Mouse (Mus musculus) heart, postnatal 25 days (tissue): ENCODE data around the gene Bcl2l2. TPM values are rescaled to one million over a fixed set of nuclear protein-coding genes. Genes with fewer than 3 reads are reported as not detected.

ENCODE experiments used
- DNase-seq: peaks from one replicate; pipeline ENCODE4 v3.0.0; 2022; ENCODE audit warnings: low spot score
- intact Hi-C: fragments of 180-260 bp; cut with DNase I; formaldehyde crosslinking; loops from one replicate; pipeline ENCODE4 v1.15.1; 2025
- total RNA-seq, 2 experiments: library from RNA; stranded (reverse); gene quantifications; 2 replicates each; pipeline ENCODE4 v1.2.3; 2021

The Bcl2l2 gene
- total RNA-seq, 2 experiments from 2014 or later, result 39.7 to 40.3 TPM

DNA sequence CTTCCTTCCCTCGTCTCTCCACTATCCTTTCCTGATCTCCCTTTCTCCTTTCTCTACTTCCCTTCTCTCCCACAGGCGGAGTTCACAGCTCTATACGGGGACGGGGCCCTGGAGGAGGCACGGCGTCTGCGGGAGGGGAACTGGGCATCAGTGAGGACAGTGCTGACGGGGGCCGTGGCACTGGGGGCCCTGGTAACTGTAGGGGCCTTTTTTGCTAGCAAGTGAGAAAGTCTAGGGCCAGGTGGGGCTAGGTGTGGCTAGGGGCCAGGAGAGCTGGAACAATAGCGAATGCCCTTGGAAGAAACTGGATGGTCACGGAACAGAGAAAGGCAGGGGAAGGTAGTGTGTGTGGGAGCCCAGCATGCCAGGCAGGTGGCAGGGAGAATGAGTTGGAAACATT, 2.1 kb downstream of the Bcl2l2 start:
- no peak for DNase-seq
- intact Hi-C loops, result no loop called here

- intact Hi-C loops, result no loop called here
- DNase-seq, result no peak
Measured at GRCm38 (mm10) chr14:54892200-54892599, 9.0 kb downstream of the Bcl2l2 start, which contains the start of gene Pabpn1. Gene Pabpn1, plus strand, starts transcription at chr14:54892500.

GRCm38 (mm10) chr14:54893651-54894181, 10.5 kb downstream of the Bcl2l2 start:
- DNase-seq, result peak; percentile 99
- intact Hi-C loops, result no loop called here

- intact Hi-C loops, result no loop called here
- peak; percentile 62 for DNase-seq
Measured at GRCm38 (mm10) chr14:54894296-54895151, 11.3 kb downstream of the Bcl2l2 start.

- intact Hi-C loops, result no loop called here
- DNase-seq, result no peak
Measured at GRCm38 (mm10) chr14:54897445-54897844, 14.3 kb downstream of the Bcl2l2 start.

DNA sequence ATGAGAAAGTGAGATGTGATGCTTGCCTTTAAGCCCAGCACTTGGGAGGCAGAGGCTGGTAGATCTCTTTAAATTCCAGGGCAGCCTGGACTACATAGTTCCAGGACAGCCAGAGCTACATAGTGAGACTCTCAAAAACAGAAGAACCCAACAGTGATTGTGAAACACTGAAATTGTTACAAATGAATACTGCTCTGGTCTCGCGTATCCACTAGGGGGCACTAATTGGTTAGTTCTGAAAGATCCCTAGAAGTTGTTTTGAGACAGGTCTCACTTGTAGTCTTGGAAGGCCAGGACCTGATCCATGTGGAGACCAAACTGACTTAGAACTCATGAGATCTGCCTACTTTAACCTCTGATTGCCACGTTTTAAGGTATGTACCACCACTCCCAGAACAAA, 17.2 kb downstream of the Bcl2l2 start:
- intact Hi-C loops, result loop anchor here (1.0 to 5.0 kb wide), 3 partner anchors 39 to 197 kb away; partner anchors contain the start of gene Ngdn
- DNase-seq, result no peak

DNA sequence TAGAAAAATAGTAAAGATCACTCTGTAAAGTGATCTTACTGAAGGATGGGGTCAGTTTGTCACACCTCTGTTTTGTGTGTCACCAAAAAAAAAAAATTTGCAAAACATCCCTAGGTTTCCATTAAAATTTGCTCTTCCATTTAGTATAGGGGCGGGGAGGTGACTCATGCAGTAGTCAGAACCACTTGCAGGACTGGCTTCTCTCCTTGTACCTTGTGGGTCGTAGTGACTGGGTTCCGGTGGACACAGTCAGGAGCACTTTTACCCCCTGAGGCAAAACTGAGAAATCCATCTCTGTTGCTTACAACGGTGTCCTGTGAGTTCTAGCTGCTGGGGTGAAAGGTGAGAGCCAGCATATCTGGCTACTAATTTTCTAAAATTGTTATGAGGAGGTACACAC, 20.5 kb downstream of the Bcl2l2 start:
- intact Hi-C loops, result loop anchor here (5.0 kb wide), 1 partner anchor 194 kb away; no protein-coding TSS in a partner anchor
- DNase-seq, result no peak

GRCm38 (mm10) chr14:54908682-54909081, 25.5 kb downstream of the Bcl2l2 start:
- intact Hi-C loops, result no loop called here

GRCm38 (mm10) chr14:54912109-54912850, 29.1 kb downstream of the Bcl2l2 start:
- intact Hi-C loops, result no loop called here
- DNase-seq, result no peak

More at GRCm38 (mm10) chr14:54908682-54909081, 25.5 kb downstream of the Bcl2l2 start:
- DNase-seq, result no peak

- intact Hi-C loops, result no loop called here
- no peak for DNase-seq
Measured at GRCm38 (mm10) chr14:54912886-54913285, 29.7 kb downstream of the Bcl2l2 start, which contains the start of gene Slc22a17. Gene Slc22a17, minus strand, starts transcription at chr14:54913132.

DNA sequence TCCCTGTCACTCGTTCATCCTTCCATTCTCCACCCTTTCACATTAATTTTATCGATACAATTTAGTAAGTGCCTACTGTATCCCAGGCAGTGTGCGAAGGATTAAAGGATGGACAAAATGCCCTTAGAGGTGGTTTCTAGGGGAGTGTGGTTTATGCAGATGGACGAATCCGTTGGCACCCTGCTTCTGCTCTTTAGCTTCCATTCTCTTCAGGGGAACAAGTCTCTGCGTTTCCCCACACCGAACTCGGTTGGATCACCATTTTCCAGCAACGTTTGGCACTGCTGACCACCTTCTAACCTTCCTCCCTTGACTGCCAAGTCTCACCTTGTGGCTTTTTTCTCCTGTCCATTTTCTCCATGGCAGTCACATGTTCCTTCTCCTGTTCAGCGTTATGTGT, 30.2 kb downstream of the Bcl2l2 start:
- intact Hi-C loops, result no loop called here
- no peak for DNase-seq

GRCm38 (mm10) chr14:54920076-54920685, 37.0 kb downstream of the Bcl2l2 start:
- intact Hi-C loops, result no loop called here
- no peak for DNase-seq

- intact Hi-C loops, result no loop called here
- peak; percentile 76 for DNase-seq
Measured at GRCm38 (mm10) chr14:54924641-54925348, 41.6 kb downstream of the Bcl2l2 start.

- intact Hi-C loops, result no loop called here
- DNase-seq, result peak; percentile 61
Measured at GRCm38 (mm10) chr14:54925349-54926342, 42.5 kb downstream of the Bcl2l2 start, which contains the start of gene Efs. Gene Efs, minus strand, starts transcription at chr14:54926126.

- DNase-seq, result peak; percentile 60
- intact Hi-C loops, result no loop called here
Measured at GRCm38 (mm10) chr14:54926401-54927158, 43.4 kb downstream of the Bcl2l2 start.

DNA sequence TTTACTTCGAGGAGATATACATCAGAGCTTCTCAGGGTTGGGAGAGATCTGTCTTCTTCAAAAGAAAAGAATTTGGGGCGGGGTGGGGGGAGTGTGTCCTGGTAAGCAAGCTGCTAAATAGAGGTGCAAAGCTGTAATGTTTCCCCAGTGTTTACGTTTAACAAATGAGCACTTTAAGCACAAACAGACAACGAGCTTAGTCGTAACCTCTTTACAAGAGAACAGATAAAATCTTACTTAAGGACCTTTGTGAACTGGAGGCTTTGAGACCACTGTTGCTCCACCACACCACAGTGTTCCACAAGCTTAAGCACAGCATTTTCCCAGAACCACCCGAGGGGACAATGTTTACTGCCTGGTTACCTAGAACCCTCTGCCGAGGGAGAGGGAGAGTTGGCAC, 44.1 kb downstream of the Bcl2l2 start:
- intact Hi-C loops, result no loop called here
- no peak for DNase-seq

- no peak for DNase-seq
- intact Hi-C loops, result no loop called here
Measured at GRCm38 (mm10) chr14:54929801-54930200, 46.6 kb downstream of the Bcl2l2 start.

DNA sequence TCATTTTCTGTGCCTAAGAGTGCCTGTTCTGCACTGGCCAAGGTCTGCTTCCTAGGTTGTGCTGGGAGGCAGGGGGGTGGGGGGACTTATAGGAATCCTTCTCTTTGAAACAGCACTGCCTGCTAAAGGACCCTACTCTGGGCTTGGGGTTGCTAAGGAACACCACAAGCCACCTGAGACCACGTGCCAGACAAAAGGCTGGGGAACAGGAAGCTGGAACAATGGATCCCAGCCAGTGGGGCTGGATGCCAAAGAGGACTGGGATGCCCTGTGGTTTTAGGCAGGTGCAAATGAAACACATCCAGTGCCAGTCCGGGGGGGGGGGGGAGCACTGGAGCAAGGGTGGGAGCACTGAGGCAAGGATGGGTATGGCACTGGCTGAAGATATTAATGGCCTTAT, 47.3 kb downstream of the Bcl2l2 start:
- no peak for DNase-seq
- intact Hi-C loops, result no loop called here
